Mouse (Mus musculus) heart, adult 2 months (tissue): ENCODE results near the gene Capzb. TPM values are rescaled to one million over a fixed set of nuclear protein-coding genes. Genes with fewer than 3 reads are reported as not detected.

Experiments
- DNase-seq, 2 experiments: peaks; one replicate each; pipeline ENCODE4 v3.0.0; 2021
- H3K27ac ChIP-seq: fragments of 200-600 bp; 2 replicates; pipeline ENCODE4 v1.8.1; 2022
- H3K27me3 ChIP-seq: fragments of 200-500 bp; 2 replicates; pipeline ENCODE4 v1.6.1; 2012; ENCODE audit warnings: mild to moderate bottlenecking, low read length, inconsistent platforms, mixed read lengths; ENCODE audit not compliant: control insufficient read depth, insufficient read depth
- H3K36me3 ChIP-seq: fragments of 200-500 bp; 2 replicates; pipeline ENCODE4 v1.6.1; 2012; ENCODE audit warnings: low read length, inconsistent platforms; ENCODE audit not compliant: control insufficient read depth, insufficient read depth
- H3K4me1 ChIP-seq: fragments of 200-500 bp; 2 replicates; pipeline ENCODE4 v1.6.1; 2011; ENCODE audit warnings: low read length; ENCODE audit not compliant: control insufficient read depth, insufficient read depth
- H3K4me3 ChIP-seq: fragments of 200-600 bp; 2 replicates; pipeline ENCODE4 v1.8.1; 2022
- H3K79me2 ChIP-seq: fragments of 200-500 bp; replicated peaks from 2 replicates; pipeline ENCODE4 v1.6.1; 2012; ENCODE audit warnings: mild to moderate bottlenecking, inconsistent platforms, low read length, moderate library complexity, mixed read lengths; ENCODE audit not compliant: control insufficient read depth, insufficient read depth
- H3K9ac ChIP-seq: fragments of 200-500 bp; 2 replicates; pipeline ENCODE4 v1.6.1; 2012; ENCODE audit warnings: low read depth, mild to moderate bottlenecking, control low read depth, inconsistent platforms, low read length, mixed read lengths
- CTCF ChIP-seq: fragments of 200-600 bp; IDR thresholded peaks from 2 replicates; pipeline ENCODE4 v1.8.1; 2022; ENCODE audit warnings: antibody characterized with exemption, mild to moderate bottlenecking, moderate library complexity
- EP300 ChIP-seq: fragments of 200-500 bp; IDR thresholded peaks from 2 replicates; pipeline ENCODE4 v1.6.1; 2011; ENCODE audit warnings: low read depth, low read length, control low read depth; ENCODE audit not compliant: insufficient read depth
- POLR2A ChIP-seq: fragments of 200-500 bp; IDR thresholded peaks from 2 replicates; pipeline ENCODE4 v1.6.1; 2011; ENCODE audit warnings: mild to moderate bottlenecking, low read depth, low read length, control low read depth; ENCODE audit not compliant: insufficient read depth
- WGBS: fragments of 180-500 bp; shearing (Covaris S2); methylation state at CpG from one replicate; pipeline ENCODE4 v1.1.7; 2018; 5-methylcytosine and 5-hydroxymethylcytosine counted together
- intact Hi-C: fragments of 180-260 bp; cut with DNase I; formaldehyde crosslinking; loops from one replicate; pipeline ENCODE4 v1.15.1; 2025
- polyA plus RNA-seq: library from polyadenylated mRNA; depleted of rRNA; stranded (reverse); fragments of >200 nt; gene quantifications from 2 replicates; pipeline ENCODE4 v1.2.3, GENCODE M21; 2012
- total RNA-seq, 2 experiments: library from RNA; stranded (reverse); gene quantifications; 2 replicates each; pipeline ENCODE4 v1.2.3; 2021

Gene Capzb
- total and polyA plus RNA-seq, 3 experiments = 160 to 392 (median 342) TPM

GRCm38 (mm10) chr4:139179731-139180625 is 12.7 kb upstream of the Capzb start:
- H3K9ac ChIP-seq = no peak overlapping the region
- 42% methylated on average over 17 of the region's 17 CpGs for WGBS
- intact Hi-C loops = loop anchor here (5.0 kb wide), 1 partner anchor 33 kb away; no protein-coding TSS in a partner anchor
- H3K4me1 ChIP-seq = peaks cover 6% of the 10 kb centered on the region
- no peak for TF ChIP-seq CTCF
- no peak for TF ChIP-seq POLR2A
- TF ChIP-seq EP300 = 0 out of 2 replicates have a peak, but pooled peaks have one; percentile 23
- H3K79me2 ChIP-seq = no peaks in the 10 kb centered on the region
- no peaks in the 10 kb centered on the region for H3K27me3 ChIP-seq
- peak in 1 of 2 experiments; percentile 66 for DNase-seq
- no peak overlapping the region for H3K4me3 ChIP-seq
- H3K36me3 ChIP-seq = no peaks in the 10 kb centered on the region
- H3K27ac ChIP-seq = no peak overlapping the region; the same call in 1 of the 2 replicates

DNA sequence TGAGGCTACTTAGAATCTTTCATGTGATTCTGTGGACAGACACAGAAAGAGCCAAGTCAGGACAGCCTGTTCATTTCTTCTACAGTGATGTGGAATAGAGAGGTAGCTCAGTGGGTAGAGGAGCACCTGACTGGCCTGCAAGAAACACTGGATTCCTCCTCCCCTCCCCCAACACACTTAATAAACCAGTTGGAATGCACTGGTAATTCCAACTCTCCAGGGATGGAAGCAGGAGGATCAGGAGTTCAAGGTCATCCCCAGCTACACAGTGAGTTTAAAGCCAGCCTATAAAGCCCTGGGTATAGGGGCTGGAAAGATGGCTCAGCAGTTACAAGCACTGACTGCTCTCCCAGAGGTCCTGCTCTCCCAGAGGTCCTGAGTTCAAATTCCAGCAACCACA is 10.2 kb upstream of the Capzb start:
- Histone ChIP-seq H3K79me2 (no peaks in the 10 kb centered on the region), H3K4me3 (no peak overlapping the region), H3K9ac (no peak overlapping the region), H3K27me3 (no peaks in the 10 kb centered on the region), H3K27ac (no peak overlapping the region), H3K4me1 (no peaks in the 10 kb centered on the region; the same call in none of the 2 replicates), H3K36me3 (no peaks in the 10 kb centered on the region)
- TF ChIP-seq CTCF = no peak
- intact Hi-C loops = loop anchor here (2.0 to 5.0 kb wide), 2 partner anchors 35 to 96 kb away; no protein-coding TSS in a partner anchor
- DNase-seq = no peak

GRCm38 (mm10) chr4:139185766-139186442 is 6.8 kb upstream of the Capzb start:
- Histone ChIP-seq H3K27me3 (no peaks in the 10 kb centered on the region), H3K9ac (no peak overlapping the region), H3K79me2 (no peaks in the 10 kb centered on the region; the same call in 1 of the 2 replicates), H3K4me1 (peaks cover under 1% of the 10 kb centered on the region; the same call in 1 of the 2 replicates), H3K4me3 (no peak overlapping the region), H3K27ac (no peak overlapping the region), H3K36me3 (no peaks in the 10 kb centered on the region)
- 84% methylated on average over 5 of the region's 5 CpGs for WGBS
- intact Hi-C loops = no loop called here
- no peak for DNase-seq
- TF ChIP-seq POLR2A (no peak), CTCF (no peak), EP300 (no peak)

- Histone ChIP-seq H3K36me3 (peaks cover 4% of the 10 kb centered on the region), H3K27me3 (no peaks in the 10 kb centered on the region), H3K79me2 (no peaks in the 10 kb centered on the region; the same call in none of the 2 replicates), H3K4me3 (no peak overlapping the region), H3K4me1 (peaks cover 6% of the 10 kb centered on the region), H3K27ac (no peak overlapping the region), H3K9ac (no peak overlapping the region)
- 82% methylated on average over 11 of the region's 11 CpGs for WGBS
- TF ChIP-seq POLR2A = no peak
- TF ChIP-seq EP300 = no peak
- peak in 1 of 2 experiments; percentile 64 for DNase-seq
- intact Hi-C loops = no loop called here
Measured at GRCm38 (mm10) chr4:139187930-139188329, 4.8 kb upstream of the Capzb start.

DNA sequence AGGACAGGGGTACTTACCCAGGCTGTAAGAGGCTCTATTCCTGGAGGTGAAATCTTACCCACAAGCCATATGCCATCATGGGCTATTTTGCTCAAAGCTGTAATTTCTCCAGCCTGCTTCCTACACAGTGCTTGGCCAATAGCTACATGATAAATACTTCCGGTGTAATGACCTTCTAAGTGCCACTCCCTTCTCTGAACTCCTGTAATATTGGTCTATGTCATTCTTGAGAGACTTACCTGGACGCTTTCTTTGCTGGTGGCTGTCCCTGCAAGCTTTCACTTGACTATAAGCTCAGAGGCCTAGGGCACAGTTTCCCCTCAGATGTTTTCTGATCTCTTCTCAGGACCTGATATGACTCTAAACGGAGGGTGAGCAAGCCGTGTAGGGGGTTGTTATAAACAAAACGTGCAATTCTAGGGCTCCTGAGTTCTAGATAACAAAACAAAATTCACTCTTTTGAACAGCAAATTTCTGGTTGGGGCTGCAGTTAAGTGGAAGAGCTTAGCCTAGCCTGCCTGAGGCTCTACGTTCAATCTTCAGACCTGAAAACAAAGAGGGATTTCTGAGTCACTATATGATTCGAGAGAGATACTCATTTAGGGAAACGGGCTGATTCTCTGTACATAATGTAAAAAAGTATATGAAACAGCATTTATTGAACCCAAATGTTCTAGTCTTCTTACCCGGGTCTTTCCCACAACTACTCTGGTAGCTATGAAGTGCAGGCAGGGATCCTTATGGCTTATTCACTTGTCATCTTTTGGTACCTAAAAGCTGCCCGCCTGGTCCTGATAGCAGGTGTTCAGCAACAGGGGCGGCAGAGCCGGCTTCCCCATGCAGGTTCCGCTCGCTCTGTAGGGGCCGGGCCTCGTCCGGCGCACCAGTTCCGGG is 847 bp upstream of the Capzb start:
- H3K27ac ChIP-seq = peak overlapping the region; percentile 92
- peaks cover 15% of the 10 kb centered on the region for H3K79me2 ChIP-seq
- H3K9ac ChIP-seq = peak overlapping the region; percentile 99
- DNase-seq = no peak
- TF ChIP-seq EP300 = no peak
- TF ChIP-seq POLR2A = no peak
- TF ChIP-seq CTCF = no peak
- peak overlapping the region; percentile 62 for H3K4me3 ChIP-seq
- peaks cover 27% of the 10 kb centered on the region for H3K4me1 ChIP-seq
- intact Hi-C loops = loop anchor here (2.0 to 5.0 kb wide), 2 partner anchors 19 to 40 kb away; no protein-coding TSS in a partner anchor
- peaks cover 12% of the 10 kb centered on the region for H3K36me3 ChIP-seq
- H3K27me3 ChIP-seq = no peaks in the 10 kb centered on the region
- 6% methylated on average over 19 of the region's 19 CpGs for WGBS
